Mouse (Mus musculus) kidney, adult 2 months (tissue): ENCODE results near the gene Wbp1l.

ENCODE experiments used
- CTCF ChIP-seq: fragments of 200-500 bp; conservative IDR thresholded peaks from 2 replicates; pipeline ENCODE4 v1.5.1; 2011; ENCODE audit warnings: low read depth, mild to moderate bottlenecking, control low read depth, low read length, moderate library complexity, mixed read lengths; ENCODE audit not compliant: insufficient read depth, insufficient read length
- POLR2A ChIP-seq: fragments of 200-500 bp; IDR thresholded peaks from one replicate; pipeline ENCODE4 v1.6.1; 2011; ENCODE audit warnings: low read depth, low read length, control low read depth

GRCm38 (mm10) chr19:46623790-46624772 lies 25.2 kb downstream of the Wbp1l start:
- TF ChIP-seq CTCF (no peak), POLR2A (no peak)
